Mouse (Mus musculus) forelimb bud, embryonic 11.5 days (tissue): Measurements from ENCODE around the gene Sync.

Source experiments
- DNase-seq: peaks from one replicate; pipeline ENCODE4 v3.0.0-alpha.2; 2012; ENCODE audit warnings: low read depth, low spot score

Sync gene

DNA sequence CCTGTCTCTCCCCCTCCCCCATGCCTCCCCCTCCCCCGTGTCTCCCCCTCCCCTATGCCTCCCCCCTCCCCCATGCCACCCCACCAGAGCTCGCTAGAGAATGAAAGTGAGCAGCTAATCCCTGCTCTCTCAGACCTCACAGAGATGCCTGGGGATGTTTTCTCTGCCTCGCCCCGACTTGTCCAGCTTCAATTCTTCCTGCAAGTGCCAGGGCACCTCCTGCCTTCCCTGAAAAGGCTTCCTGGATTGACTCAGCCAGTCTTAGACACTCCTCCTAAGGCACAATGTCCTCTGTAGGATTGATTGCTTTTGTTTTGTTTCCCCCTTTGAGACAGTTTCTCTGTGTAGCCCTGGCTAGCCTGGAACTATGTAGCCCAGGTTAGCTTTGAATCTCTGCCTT, 26.2 kb upstream of the Sync start, which contains the start of gene C77080:
TSS of gene C77080 (minus strand) at position 209 of the 400 bp plus-strand sequence.
- DNase-seq: no peak

DNA sequence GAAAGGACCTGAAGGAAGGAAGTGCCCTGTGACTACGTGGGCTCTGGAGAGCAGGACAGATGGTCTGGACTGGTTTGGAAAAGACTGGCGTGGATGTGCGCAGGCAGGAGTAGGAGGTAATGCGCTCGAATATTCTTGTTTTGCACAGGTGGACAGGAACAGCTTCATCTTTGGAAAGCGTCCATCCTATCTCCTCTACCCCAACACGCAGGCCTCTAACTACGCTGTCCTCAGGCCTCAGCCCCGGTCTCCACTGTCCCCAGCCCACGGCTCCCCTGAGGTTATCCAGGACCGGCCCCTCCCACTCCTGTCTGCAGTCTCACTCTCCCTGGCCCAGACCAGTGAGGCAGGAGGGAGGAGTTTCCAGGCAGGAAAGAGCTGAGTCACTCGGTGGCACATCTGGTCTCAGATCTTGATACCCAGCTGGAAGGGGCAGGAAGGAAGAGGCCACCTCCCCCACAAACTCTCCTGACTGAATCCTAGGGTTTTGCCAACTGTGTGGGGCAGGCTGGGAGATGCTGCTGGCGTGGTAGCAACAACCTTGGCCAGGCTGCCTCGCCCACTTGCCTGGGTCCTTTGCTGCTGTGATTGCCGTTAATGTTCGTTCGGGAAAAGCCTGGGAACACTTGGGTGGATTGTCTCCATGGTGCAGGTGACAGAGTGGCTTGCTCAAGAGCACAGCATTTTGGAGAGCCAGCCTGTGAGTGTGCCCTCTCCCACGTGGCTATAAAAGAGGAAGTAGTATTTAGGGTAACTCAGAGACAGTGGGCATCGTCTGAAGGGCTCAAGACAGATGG, 24.0 kb upstream of the Sync start:
- DNase-seq: peak; percentile 67

DNA sequence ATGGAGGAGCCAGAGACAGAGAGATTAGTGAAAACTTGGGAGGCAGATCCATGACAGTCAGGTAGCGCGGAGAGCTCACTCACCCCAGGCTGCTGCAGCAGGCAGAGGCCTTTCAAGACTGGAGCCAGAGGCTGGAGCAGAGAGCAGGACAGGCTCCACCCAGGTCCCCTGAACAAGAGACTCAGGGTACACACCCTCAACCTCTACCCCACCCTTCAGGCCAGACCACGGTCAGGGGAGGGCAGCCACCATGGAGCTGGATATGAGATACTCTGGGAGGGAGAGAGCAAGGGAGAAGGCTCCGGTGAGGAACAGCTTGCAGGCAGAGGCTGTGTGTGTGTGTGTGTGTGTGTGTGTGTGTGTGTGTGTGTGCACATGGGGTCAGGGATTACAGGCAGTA, 21.2 kb upstream of the Sync start:
- DNase-seq: no peak

DNA sequence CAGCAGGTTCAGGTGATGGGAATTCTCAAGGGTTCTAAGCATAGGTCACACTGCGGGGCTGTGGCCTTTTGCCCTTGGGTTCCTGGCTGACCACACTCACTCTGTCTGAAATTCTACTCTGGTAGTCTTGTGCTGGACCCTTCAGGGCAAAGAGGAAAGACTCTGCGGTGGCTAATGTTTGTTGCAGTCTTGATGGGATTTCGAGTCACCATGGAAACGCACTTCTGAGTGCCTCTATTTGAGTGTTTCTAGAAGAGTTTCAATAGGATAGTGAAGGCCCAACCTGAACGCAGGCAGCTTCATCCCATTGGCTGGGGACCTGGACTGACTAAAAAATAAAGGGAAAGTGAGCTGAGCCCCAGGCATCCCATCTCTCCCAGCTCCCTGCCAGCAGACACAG, 20.6 kb upstream of the Sync start:
- DNase-seq: no peak

DNA sequence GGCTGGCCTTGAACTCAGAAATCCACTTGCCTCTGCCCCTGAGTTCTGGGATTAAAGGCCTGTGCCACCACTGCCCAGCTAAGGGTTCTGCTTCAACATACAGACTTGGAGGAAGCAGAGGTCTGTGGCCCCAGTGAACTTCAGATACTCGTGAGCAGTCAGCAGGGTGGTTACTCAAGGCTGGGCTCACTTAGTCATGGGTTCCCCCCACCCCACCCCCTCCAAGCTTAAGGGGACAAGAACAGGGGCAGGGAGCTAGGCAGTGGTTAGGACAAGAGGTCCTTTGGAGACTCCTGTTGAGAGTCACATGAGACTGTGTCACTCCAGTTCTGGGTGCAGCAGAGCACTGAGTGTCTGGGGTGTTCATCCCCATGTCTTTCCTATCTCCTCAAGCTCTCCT, 18.7 kb upstream of the Sync start:
- DNase-seq: no peak

DNA sequence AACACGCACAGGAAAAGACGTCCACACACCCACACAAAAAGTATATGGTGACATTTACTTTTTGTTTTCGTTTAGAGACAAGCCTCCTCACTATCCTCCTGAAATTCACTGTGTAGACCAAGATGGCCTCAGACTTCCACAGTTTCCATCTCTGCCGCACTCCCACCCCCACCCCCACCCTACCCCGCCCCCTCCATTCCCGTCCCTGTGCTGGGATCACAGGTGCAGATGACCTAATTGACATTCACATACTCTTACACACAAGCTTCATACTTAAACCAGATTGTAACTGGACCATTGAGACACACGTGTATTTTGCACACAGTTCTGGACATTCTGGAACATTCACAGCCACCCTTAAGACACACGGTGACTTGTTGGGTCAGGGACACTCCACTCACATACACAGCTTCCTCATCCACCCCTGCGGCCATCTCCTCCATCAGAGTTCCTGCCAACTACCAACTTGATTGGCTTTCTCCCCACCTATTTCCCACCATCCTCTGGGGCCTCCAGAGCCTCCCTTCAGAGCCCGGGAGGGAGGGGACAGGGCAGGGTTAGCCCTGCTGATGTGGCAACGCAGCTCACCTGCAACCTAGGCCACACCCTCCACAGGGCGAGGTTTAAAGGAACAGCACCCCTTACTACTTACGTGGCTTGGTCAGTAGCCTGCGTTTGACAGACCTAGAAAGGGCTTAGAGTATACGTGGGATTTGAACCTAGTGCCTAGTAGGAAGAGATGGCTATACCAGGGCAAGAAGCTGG, 15.2 kb upstream of the Sync start:
- no peak for DNase-seq

DNA sequence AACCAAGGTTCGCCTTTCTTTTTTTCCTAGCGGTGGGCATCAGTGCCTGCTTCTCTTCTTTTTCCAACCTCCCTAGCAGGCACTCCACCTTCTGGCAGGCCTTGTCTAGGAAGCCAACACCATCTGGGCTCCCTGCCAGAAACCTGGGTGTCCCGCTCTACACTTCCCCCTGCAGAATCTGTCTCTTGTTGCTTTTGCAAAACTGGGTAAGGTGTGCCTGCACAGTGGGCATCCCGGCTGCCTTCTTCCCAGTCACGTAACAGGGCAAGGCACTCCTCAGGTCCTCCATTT, 14.7 kb upstream of the Sync start:
- DNase-seq: no peak

DNA sequence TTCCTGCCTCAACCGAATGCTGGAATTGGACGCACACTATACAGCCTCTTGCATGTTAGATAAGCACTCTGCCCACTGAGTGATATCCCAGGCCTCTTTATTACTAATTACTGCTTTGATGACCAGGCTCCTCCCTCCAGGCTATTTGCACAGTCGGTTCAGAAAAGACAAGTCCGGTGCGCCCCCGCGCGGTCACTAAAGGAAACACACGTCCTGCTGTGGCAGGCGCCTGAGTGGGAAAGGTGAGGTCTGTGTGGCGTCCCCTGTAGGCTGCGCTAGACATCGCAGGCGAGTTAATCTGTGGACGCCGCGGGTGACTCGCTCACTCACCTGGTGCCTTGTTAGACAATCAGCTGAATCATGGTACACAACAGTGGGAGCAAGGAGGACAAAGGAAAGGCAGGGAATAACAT, 11.0 kb upstream of the Sync start:
- peak; percentile 89 for DNase-seq

DNA sequence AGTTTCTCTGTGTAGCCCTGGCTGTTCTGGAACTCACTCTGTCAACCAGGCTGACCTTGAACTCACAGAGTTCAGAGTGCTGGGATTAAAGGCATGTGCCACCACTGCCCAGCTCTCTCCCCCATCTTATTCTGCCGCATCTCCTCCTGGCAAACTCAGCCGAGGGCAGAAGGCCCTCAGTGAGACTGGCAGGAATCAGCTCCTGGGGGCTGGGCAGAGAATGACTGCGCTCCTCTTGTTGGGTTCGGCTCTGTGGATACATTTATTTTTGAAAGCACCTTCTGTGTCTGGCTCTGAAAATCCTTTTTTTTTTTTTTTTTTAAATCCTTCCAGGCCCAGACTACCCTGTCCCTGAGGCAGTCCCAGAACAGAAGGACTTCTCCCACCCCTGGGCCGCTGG, 4.6 kb upstream of the Sync start:
- DNase-seq: no peak

DNA sequence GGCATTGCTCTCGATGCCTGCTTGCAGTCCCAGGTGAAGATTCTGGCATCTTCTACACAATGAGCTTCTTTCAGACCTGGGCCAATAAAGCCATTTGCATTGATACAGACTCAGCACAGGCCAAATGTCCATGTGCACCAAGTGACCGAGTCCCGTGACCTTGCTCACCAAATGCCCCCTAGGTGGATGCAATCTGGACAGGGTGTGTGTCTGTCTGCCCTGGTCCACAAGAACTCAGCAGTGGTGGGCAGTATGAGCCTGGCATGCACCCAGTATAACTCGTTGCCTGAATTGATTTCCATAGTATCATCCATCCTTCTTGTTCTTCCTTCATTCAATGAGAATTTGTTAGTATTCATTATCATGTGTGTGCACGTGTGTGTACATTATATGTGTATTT, 4.2 kb upstream of the Sync start:
- no peak for DNase-seq

DNA sequence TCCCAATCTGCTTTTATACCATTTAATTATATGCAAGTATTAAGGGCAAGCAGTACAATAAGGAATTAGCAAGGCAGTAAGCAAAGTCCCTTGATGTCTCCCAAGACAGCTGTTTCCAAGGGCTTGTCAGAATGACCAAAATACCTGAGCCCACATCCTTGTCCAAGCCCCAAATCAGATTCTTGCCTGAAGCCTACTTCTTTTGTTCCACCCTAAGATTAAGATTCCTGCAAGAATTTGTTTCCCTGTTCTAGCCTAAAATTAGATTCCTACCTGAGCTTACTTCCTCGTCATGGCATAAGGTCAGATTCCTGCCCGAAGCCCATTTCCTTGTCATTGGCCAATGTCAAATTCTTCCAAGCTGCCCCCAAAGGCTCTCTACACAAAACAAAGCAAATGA, 2.7 kb upstream of the Sync start:
- no peak for DNase-seq

DNA sequence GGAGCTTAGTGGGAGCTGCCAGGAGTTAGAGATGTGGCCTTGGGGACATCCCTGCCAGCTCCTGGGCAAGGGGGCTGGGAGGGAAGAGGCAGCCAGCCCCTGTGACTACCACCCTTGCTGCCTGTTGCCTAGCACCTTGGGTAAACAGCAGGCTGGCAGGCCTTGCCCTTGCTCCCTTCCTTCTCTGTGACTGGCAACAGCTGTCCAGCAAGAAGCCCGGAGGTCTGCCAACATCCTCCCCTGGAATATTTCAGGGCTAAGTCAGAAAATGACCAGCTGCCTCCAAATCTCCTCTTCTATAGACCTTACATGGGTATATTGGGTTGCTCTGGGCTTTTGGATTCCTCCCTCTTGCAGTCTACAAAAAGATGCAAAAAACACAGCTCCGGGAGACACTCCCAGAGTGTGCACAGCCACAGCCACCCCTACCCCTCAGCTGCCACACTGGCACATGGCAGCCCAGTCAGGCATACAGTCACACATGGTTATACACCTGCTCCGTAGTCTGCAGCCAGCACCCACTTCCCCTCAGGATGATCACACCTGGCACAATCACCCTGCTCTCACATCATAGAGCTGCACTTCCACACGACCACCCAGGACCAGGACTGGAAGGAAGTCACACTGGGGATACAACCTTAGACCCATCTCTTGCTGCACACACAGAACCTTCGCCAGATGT, 1.3 kb upstream of the Sync start:
- no peak for DNase-seq

DNA sequence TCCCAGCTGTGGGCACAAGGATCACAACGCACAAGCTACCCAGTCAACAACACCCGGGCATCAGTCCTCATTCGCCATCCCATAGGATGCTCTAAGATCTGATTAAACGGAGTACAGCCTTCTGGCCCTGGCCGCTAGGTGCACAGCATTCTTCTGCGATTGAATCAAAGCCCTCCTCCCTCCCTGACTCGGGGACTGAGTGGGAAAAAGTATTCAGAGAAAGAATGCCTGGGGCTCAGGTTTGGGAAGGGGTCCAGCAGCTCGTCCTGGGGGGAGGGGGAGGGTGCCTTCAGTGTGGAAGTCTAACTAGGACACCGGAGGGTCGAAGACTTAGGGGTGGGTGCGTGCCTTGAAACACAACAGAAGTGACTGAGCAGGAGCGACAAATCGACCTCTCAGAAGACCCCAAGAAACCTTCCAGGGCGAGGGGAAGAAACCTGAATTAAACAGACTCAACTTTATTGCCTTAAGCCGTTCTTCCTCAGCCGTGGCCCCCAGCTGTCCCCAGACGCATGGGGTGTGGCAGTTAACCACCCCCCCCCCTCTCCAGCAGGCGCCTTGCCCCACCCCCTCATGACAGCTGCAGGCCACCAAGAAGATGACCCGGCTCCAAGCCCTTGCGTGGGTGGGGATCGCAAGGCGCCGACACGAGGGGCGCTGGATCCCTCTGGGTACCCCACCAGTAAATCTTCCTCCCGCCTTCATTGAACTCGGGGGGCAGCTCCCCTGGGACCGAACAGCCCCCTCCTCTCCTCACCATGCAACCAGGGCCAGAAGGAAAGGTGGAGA, 540 bp upstream of the Sync start:
- peak; percentile 45 for DNase-seq

DNA sequence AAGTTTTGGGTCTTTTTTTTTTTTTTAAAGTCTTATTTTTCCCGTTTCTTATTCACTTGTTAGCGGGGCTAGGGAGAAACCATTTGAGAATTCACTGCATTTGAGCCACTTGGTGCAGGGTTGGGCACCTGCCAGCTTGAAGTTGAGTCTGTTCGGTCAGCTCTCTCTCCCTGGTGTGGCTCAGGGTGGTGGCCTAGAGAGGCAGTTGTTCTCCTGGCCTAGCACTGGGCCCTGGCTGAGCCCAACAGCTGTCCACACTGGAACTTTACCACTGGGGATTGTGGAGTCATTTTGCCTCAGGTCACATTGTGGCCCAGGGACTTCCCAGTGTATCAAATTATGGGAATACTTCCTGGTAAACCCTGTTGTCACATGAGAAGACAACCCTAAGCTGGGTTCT, 650 bp downstream of the Sync start:
- DNase-seq: no peak

DNA sequence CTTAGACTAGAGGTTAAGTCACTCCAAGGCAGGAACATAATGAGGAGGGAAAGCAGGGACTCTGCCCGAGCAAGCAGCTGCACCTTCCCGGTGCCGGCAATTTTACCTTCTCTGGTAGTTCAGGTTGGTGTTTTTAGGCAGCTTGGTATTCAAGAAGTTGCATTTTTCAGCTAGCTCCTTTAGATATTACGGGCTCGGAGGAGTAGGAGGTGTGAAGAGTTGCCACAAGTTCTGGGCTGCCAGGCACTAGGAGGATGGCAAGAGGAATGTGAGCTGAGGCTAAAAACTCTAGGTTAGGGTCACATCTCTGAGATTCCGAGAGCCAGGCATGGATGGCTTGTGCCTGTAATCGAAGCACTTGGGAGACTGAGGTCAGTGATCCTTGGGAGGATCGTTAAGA, 2.3 kb downstream of the Sync start:
- DNase-seq: no peak

DNA sequence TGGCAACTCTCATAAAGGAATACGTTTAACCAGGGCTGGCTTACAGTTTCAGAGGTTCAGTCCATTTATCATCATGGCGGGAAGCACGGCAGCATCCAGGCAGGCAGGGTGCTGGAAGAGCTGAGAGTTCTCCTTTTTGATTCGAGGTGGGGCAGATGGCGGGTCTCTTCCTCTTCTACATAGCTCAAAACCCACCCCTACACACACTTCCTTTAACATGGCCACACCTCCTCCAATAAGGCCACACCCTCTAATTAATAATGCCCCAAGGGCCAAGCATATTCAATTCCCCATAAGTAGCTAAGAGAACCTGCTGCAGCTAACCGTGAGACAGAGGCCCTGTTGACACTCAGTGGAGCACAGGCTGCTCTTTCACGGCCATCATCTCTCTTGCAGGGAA, 5.4 kb downstream of the Sync start:
- no peak for DNase-seq

DNA sequence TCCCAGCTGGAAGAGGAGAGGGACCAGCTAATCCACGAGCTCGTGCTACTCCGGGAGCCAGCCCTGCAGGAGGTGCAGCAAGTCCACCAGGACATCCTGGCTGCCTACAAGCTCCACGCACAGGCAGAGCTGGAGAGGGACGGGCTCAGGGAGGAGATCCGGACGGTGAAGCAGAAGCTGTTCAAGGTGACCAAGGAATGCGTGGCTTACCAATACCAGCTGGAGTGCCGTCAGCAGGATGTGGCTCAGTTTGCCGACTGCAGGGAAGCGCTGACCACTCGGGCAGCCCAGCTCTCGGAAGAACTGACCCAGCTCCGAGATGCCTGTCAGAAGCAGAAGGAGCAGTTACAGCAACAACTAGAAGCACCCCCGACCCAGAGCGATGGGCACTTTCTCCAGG, 6.3 kb downstream of the Sync start:
- DNase-seq: no peak

DNA sequence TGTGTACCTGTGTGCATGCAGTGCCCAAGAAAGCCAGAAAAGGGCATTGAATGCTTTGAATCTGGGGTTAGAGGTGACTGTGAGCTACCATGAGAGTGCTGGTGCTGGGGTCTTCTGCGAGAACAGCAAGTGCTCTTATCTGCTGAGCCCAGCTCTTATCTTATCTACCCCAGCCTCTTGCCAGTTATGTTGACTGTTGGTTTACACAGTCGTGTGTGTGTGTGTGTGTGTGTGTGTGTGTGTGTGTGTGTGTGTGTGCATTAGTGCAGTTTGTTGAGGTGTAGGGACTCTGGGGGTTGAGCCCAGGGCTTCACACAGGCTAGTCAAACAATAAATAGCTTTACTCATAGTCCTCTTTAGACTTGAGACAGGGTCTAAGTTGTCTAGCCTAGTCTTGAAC, 7.8 kb downstream of the Sync start:
- no peak for DNase-seq

DNA sequence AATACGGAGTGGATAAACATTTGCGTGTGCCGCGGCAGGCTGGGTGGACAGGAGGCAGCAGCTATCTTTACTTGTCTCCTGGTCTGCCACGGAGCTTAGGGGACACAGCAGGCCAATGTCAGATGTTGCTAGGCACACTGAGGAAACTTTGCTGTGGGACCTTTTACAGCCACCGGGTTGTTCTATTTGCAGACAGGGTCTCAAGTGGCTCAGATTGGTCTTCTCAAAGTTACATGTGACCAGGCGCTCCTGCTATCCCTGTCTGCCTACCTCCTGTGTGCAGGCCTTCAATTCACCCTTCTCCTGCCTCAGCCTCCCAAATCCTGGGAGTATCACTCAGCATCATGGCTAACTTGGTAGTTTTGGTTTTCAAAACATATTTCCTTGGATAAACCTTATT, 8.6 kb downstream of the Sync start:
- DNase-seq: no peak

DNA sequence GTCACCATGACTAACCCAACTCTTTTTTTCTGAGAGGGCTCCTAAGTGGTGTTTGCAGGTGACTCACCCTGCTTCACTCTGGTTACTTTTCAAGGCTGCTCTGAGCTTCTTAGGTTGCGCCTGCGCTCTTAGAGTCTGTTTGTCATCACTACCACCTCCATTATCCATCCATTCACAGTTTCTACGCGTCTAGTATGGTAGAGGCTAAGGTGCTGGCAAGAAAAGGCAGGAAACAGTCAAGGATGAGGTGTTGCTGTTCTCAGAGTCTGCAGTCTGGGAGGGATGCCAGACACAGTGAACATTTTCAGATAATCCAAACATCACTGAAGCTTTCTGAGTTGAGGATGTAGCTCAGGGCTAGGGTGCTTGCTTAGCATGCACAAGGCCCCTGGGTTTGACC, 10.3 kb downstream of the Sync start:
- DNase-seq: no peak

DNA sequence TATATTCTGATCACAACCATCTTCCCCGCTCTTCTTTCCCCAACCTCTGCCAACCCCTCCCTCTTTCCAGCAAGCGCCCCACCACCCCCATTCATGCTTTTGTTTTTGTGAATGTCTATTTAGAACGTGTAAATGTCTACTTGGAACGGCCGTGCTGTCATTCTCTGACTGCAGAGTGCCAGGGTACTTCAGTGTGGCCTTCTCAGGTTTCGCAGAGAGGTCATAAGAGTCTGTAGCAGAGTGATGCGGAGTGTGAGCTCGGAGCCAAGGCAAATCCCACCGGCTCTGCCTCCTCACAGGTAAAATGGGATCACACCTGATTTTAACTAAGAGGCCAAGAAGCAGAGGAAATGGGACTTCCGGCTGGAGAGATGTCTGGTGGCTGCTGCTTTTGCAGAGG, 11.7 kb downstream of the Sync start:
- DNase-seq: no peak

DNA sequence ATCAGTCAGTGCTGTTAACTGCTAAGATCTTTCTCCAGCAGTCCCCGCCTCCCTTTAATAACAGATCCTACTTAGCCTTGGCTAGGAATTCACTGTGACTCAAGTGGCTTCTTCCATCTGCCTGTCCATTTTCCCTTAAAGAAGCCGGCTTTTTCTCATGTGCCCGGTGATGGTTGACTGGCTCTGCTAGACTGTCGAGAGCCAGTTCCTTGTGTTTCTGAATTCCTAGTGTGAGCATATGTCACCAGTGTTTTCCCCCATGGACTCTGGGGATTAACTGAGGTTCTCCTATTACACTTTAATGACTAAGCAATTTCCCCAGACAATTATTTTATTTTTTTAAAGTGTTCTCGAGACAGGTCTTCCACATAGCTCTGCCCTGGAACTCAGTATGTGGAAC, 16.0 kb downstream of the Sync start:
- no peak for DNase-seq
